In the genomic region with DNA sequence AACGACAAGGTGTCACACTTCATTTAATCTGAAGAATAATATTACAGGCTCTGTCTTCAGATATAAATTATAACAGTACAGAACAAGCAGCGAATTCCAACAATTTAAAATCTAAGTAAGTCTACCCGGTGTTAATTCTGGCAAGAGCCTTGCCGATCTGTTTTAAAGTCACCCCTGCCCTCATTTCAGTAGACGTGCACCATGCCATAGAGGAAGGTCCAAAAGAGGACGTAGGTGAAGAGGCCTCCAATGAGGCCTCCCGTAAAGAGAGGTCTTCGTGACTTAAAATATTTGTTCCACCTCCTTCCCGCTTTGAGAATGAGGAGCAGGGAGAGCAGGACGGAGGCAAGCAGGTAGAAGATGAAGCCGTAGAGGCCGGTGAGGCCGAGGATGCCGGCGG, we compare ENCODE assay signal across 7 mouse cellular contexts. TPM values are rescaled to one million over a fixed set of nuclear protein-coding genes. Genes with fewer than 3 reads are reported as not detected.
A peak's percentile ranks its signal among the peaks of the same experiment; 100 is the strongest.
DNase-seq lines count a peak whose midpoint lies in the region; ATAC-seq lines count a peak whose summit lies in the region.

No protein-coding gene starts in this region.

- peak overlapping the region; percentile 83 for H3K9ac ChIP-seq in neural tube, embryonic 11.5 days (ENCODE audit: low read length)
- H3K9ac ChIP-seq in embryonic facial prominence, embryonic 14.5 days (ENCODE audit: low read depth, low read length) = peak overlapping the region; percentile 93
- H3K9ac ChIP-seq in limb, embryonic 11.5 days (ENCODE audit: low read length) = peak overlapping the region; percentile 89
- peak overlapping the region; percentile 82 for H3K9ac ChIP-seq in stomach, embryonic 14.5 days (replicated peaks; ENCODE audit: low read depth, low read length)

- DNase-seq in neural tube, embryonic 11.5 days (ENCODE audit: low spot score) = no peak
- DNase-seq in neural tube, embryonic 10.5 days (ENCODE audit: extremely low spot score, low spot score) = no peak
- DNase-seq in embryonic facial prominence, embryonic 14.5 days (ENCODE audit: low spot score) = no peak
- DNase-seq in limb, embryonic 11.5 days (ENCODE audit: low spot score) = no peak
- no peak for DNase-seq in cerebellum, adult 9-10 months
- DNase-seq in left cerebral cortex, postnatal 25 days (ENCODE audit: low spot score in 2 of 2) = no peak

- no peaks in the 10 kb centered on the region for H3K36me3 ChIP-seq in neural tube, embryonic 11.5 days (ENCODE audit: control insufficient read depth, insufficient read depth, low read length)
- H3K36me3 ChIP-seq in embryonic facial prominence, embryonic 14.5 days (ENCODE audit: control insufficient read depth, insufficient read depth, low read length) = peaks cover 33% of the 10 kb centered on the region
- H3K36me3 ChIP-seq in limb, embryonic 11.5 days (ENCODE audit: control insufficient read depth, insufficient read depth, low read length) = peaks cover 2% of the 10 kb centered on the region; the same call in 1 of the 2 replicates
- H3K36me3 ChIP-seq in stomach, embryonic 14.5 days (ENCODE audit: control insufficient read depth, insufficient read depth, low read length) = peaks cover 25% of the 10 kb centered on the region; the same call in 1 of the 2 replicates

- no peaks in the 10 kb centered on the region for H3K27me3 ChIP-seq in neural tube, embryonic 11.5 days (ENCODE audit: control insufficient read depth, insufficient read depth, low read length)
- H3K27me3 ChIP-seq in embryonic facial prominence, embryonic 14.5 days (replicated peaks; ENCODE audit: control insufficient read depth, insufficient read depth, low read length) = no peaks in the 10 kb centered on the region
- no peaks in the 10 kb centered on the region for H3K27me3 ChIP-seq in limb, embryonic 11.5 days (ENCODE audit: control insufficient read depth, insufficient read depth, low read length)
- no peaks in the 10 kb centered on the region for H3K27me3 ChIP-seq in stomach, embryonic 14.5 days (ENCODE audit: control insufficient read depth, insufficient read depth, low read length)

- no peak for ATAC-seq in neural tube, embryonic 11.5 days (ENCODE audit: insufficient read depth, low FRiP score, low TSS enrichment)
- no peak for ATAC-seq in embryonic facial prominence, embryonic 14.5 days (ENCODE audit: low read depth)
- ATAC-seq in limb, embryonic 11.5 days (ENCODE audit: insufficient number of reproducible peaks, low FRiP score, low TSS enrichment, low read depth) = no peak
- no peak for ATAC-seq in stomach, embryonic 14.5 days (ENCODE audit: insufficient number of reproducible peaks, insufficient read depth, low FRiP score, low read depth)

- intact Hi-C loops in left cerebral cortex, postnatal 25 days (cut with DNase I) = loop anchor here (2.0 kb wide), 1 partner anchor 23 kb away; a partner anchor contains a TSS

- H3K4me3 ChIP-seq in neural tube, embryonic 11.5 days (ENCODE audit: low read depth, low read length) = peak overlapping the region; percentile 92
- H3K4me3 ChIP-seq in embryonic facial prominence, embryonic 14.5 days (ENCODE audit: low read depth, low read length) = peak overlapping the region; percentile 97
- H3K4me3 ChIP-seq in limb, embryonic 11.5 days (ENCODE audit: low read depth, low read length) = peak overlapping the region; percentile 96
- peak overlapping the region; percentile 99 for H3K4me3 ChIP-seq in stomach, embryonic 14.5 days (ENCODE audit: low read depth, low read length)

- H3K4me2 ChIP-seq in neural tube, embryonic 11.5 days (ENCODE audit: low read depth) = peak overlapping the region; percentile 73
- H3K4me2 ChIP-seq in embryonic facial prominence, embryonic 14.5 days (ENCODE audit: low read depth, low read length) = peak overlapping the region; percentile 71
- peak overlapping the region; percentile 68 for H3K4me2 ChIP-seq in limb, embryonic 11.5 days (ENCODE audit: low read depth, severe bottlenecking)
- peak overlapping the region; percentile 75 for H3K4me2 ChIP-seq in stomach, embryonic 14.5 days (replicated peaks; ENCODE audit: low read depth, low read length)

- H3K27ac ChIP-seq in neural tube, embryonic 11.5 days (ENCODE audit: low read depth, low read length) = no peak overlapping the region
- peak overlapping the region; percentile 83 for H3K27ac ChIP-seq in embryonic facial prominence, embryonic 14.5 days (replicated peaks; ENCODE audit: low read depth, low read length)
- no peak overlapping the region for H3K27ac ChIP-seq in limb, embryonic 11.5 days (replicated peaks; ENCODE audit: low read depth, low read length)
- H3K27ac ChIP-seq in stomach, embryonic 14.5 days (ENCODE audit: low read length) = peak overlapping the region; percentile 82

- peaks cover 12% of the 10 kb centered on the region for H3K4me1 ChIP-seq in neural tube, embryonic 11.5 days (ENCODE audit: control insufficient read depth, insufficient read depth, low read length)
- peaks cover 19% of the 10 kb centered on the region for H3K4me1 ChIP-seq in embryonic facial prominence, embryonic 14.5 days (ENCODE audit: control insufficient read depth, insufficient read depth, low read length)
- peaks cover 11% of the 10 kb centered on the region for H3K4me1 ChIP-seq in limb, embryonic 11.5 days (ENCODE audit: control insufficient read depth, insufficient read depth, low read length)
- peaks cover 25% of the 10 kb centered on the region; the same call in 1 of the 2 replicates for H3K4me1 ChIP-seq in stomach, embryonic 14.5 days (ENCODE audit: control insufficient read depth, insufficient read depth, low read length)

- no peaks in the 10 kb centered on the region for H3K9me3 ChIP-seq in neural tube, embryonic 11.5 days (ENCODE audit: control insufficient read depth, low read length)
- no peaks in the 10 kb centered on the region for H3K9me3 ChIP-seq in embryonic facial prominence, embryonic 14.5 days (ENCODE audit: control insufficient read depth, low read length)
- H3K9me3 ChIP-seq in limb, embryonic 11.5 days (ENCODE audit: control insufficient read depth, low read length) = no peaks in the 10 kb centered on the region
- no peaks in the 10 kb centered on the region for H3K9me3 ChIP-seq in stomach, embryonic 14.5 days (ENCODE audit: control insufficient read depth, low read depth, low read length)

- WGBS in neural tube, embryonic 11.5 days = 1% methylated on average over 15 of the region's 15 CpGs
- WGBS in embryonic facial prominence, embryonic 14.5 days = 2% methylated on average over 12 of the region's 15 CpGs
- 1% methylated on average over 15 of the region's 15 CpGs for WGBS in limb, embryonic 11.5 days
- WGBS in stomach, embryonic 14.5 days = 1% methylated on average over 15 of the region's 15 CpGs

RNA-seq across cellular contexts. Expression of a gene that starts 0.7 kb away (rescaled TPM):
- 119 and 131 TPM in 2 replicates for polyA plus RNA-seq in neural tube, embryonic 11.5 days (2014; fragmentation: Nextera tagmentation; extraction: Ambion mirVana)
- polyA plus RNA-seq in embryonic facial prominence, embryonic 14.5 days (2014; fragmentation: Nextera tagmentation; extraction: Ambion mirVana) = 107 and 111 TPM in 2 replicates
- polyA plus RNA-seq in limb, embryonic 11.5 days (2014; fragmentation: Nextera tagmentation; extraction: Ambion mirVana) = 95.2 and 111 TPM in 2 replicates
- polyA plus RNA-seq in stomach, embryonic 14.5 days (2014; fragmentation: Nextera tagmentation; extraction: Ambion mirVana) = 111 and 116 TPM in 2 replicates
- total RNA-seq in left cerebral cortex, postnatal 25 days (2021) = 10 to 100 TPM; 55.6 to 55.9 TPM

RNA-seq across cellular contexts. Expression of a gene that starts 0.7 kb away (rescaled TPM):
- polyA plus RNA-seq in neural tube, embryonic 11.5 days (2014; fragmentation: Nextera tagmentation; extraction: Ambion mirVana) = 225 and 227 TPM in 2 replicates
- polyA plus RNA-seq in embryonic facial prominence, embryonic 14.5 days (2014; fragmentation: Nextera tagmentation; extraction: Ambion mirVana) = 188 and 213 TPM in 2 replicates
- polyA plus RNA-seq in limb, embryonic 11.5 days (2014; fragmentation: Nextera tagmentation; extraction: Ambion mirVana) = 220 and 222 TPM in 2 replicates
- polyA plus RNA-seq in stomach, embryonic 14.5 days (2014; fragmentation: Nextera tagmentation; extraction: Ambion mirVana) = 241 and 253 TPM in 2 replicates
- total RNA-seq in left cerebral cortex, postnatal 25 days (2021) = 10 to 100 TPM; 10.2 to 11.3 TPM

RNA-seq across cellular contexts. Expression of a gene that starts 16.0 kb away (rescaled TPM):
- 0.31 and 0.51 TPM in 2 replicates for polyA plus RNA-seq in neural tube, embryonic 11.5 days (2014; fragmentation: Nextera tagmentation; extraction: Ambion mirVana)
- polyA plus RNA-seq in embryonic facial prominence, embryonic 14.5 days (2014; fragmentation: Nextera tagmentation; extraction: Ambion mirVana) = 1.8 and 2.6 TPM in 2 replicates
- polyA plus RNA-seq in limb, embryonic 11.5 days (2014; fragmentation: Nextera tagmentation; extraction: Ambion mirVana) = 0.08 TPM in 1 of 2 replicates, not detected in the other
- polyA plus RNA-seq in stomach, embryonic 14.5 days (2014; fragmentation: Nextera tagmentation; extraction: Ambion mirVana) = 0.17 and 0.20 TPM in 2 replicates
- under 1 TPM; 0.32 to 0.44 TPM for total RNA-seq in left cerebral cortex, postnatal 25 days (2021)

RNA-seq across cellular contexts. Expression of a gene that starts 22.7 kb away (rescaled TPM):
- 21.3 TPM in 2 replicates for polyA plus RNA-seq in neural tube, embryonic 11.5 days (2014; fragmentation: Nextera tagmentation; extraction: Ambion mirVana)
- 18.8 and 22.0 TPM in 2 replicates for polyA plus RNA-seq in embryonic facial prominence, embryonic 14.5 days (2014; fragmentation: Nextera tagmentation; extraction: Ambion mirVana)
- polyA plus RNA-seq in limb, embryonic 11.5 days (2014; fragmentation: Nextera tagmentation; extraction: Ambion mirVana) = 23.6 and 25.5 TPM in 2 replicates
- 20.0 and 20.7 TPM in 2 replicates for polyA plus RNA-seq in stomach, embryonic 14.5 days (2014; fragmentation: Nextera tagmentation; extraction: Ambion mirVana)
- total RNA-seq in left cerebral cortex, postnatal 25 days (2021) = 10 to 100 TPM; 19.2 to 21.0 TPM

RNA-seq across cellular contexts. Expression of a gene that starts 23.1 kb away (rescaled TPM):
- polyA plus RNA-seq in neural tube, embryonic 11.5 days (2014; fragmentation: Nextera tagmentation; extraction: Ambion mirVana) = 0.73 and 1.6 TPM in 2 replicates
- polyA plus RNA-seq in embryonic facial prominence, embryonic 14.5 days (2014; fragmentation: Nextera tagmentation; extraction: Ambion mirVana) = 1.6 and 2.8 TPM in 2 replicates
- 0.74 and 1.0 TPM in 2 replicates for polyA plus RNA-seq in limb, embryonic 11.5 days (2014; fragmentation: Nextera tagmentation; extraction: Ambion mirVana)
- 1.8 TPM in 2 replicates for polyA plus RNA-seq in stomach, embryonic 14.5 days (2014; fragmentation: Nextera tagmentation; extraction: Ambion mirVana)
- 1 to 10 TPM; 2.0 to 2.7 TPM for total RNA-seq in left cerebral cortex, postnatal 25 days (2021)

Comparison
In these comparisons a context has a peak if more than half of its experiments do, and no peak if none do; other contexts are left out.
1. H3K27ac ChIP-seq: peak in embryonic facial prominence, embryonic 14.5 days (single experiment) and stomach, embryonic 14.5 days (single experiment); none in neural tube, embryonic 11.5 days (single experiment) and limb, embryonic 11.5 days (single experiment).
2. Peak in every context shown above with its lines, with median percentiles within 50 percentile points of each other: H3K4me2 ChIP-seq, H3K4me3 ChIP-seq and H3K9ac ChIP-seq.